Mouse (Mus musculus): ENCODE results near the gene Npl. TPM values are rescaled to one million over a fixed set of nuclear protein-coding genes. Genes with fewer than 3 reads are reported as not detected.
A peak's percentile ranks its signal among the peaks of the same experiment; 100 is the strongest.

Npl gene
- polyA plus RNA-seq, 1 experiment from 2014 or later: 5.3 TPM

DNA sequence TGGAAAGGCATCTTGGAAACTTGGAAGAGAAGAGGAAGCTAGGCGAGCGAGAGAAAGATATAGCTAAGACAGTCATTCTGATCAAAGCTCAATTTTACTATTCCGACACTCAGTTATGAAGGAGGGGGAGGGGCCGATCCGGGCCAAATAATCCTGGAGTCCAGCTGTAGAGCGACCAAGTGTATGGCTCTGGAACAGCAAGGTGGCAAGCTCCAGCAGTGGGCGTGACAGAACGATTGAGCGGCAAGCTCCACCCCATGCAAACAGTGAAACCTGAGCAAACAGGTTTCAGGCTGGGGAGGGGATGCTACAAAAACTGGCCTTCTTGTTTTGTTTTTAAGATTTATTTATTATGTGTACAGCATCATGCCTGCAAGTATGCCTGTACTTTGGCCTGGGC is 49.8 kb downstream of the Npl start:
- TF ChIP-seq CTCF (IDR thresholded peaks at IDR 0.05; ENCODE audit: low read depth) (no peak), EP300 (optimal IDR thresholded peaks at IDR 0.05) (no peak)
- ATAC-seq (ENCODE audit: low FRiP score, low TSS enrichment) (0 out of 2 replicates have a peak, but pooled peaks have one; percentile 62), DNase-seq (ENCODE audit: low spot score) (peak; percentile 48)
- H3K4me2 ChIP-seq (replicated peaks; ENCODE audit: low read depth): no peak overlapping the region
- H3K27me3 ChIP-seq (ENCODE audit: control insufficient read depth, insufficient read depth, low read length): no peaks in the 10 kb centered on the region
- no peak overlapping the region for H3K9ac ChIP-seq (ENCODE audit: low read length)
- H3K4me1 ChIP-seq (replicated peaks; ENCODE audit: control insufficient read depth, insufficient read depth): no peaks in the 10 kb centered on the region
- WGBS: 68% methylated on average over 9 of the region's 9 CpGs
- H3K36me3 ChIP-seq (ENCODE audit: control insufficient read depth, insufficient read depth, low read length): no peaks in the 10 kb centered on the region
- no peak overlapping the region for H3K4me3 ChIP-seq (ENCODE audit: low read depth, low read length)
- no peaks in the 10 kb centered on the region for H3K9me3 ChIP-seq (ENCODE audit: control insufficient read depth, low read length)
- H3K27ac ChIP-seq (replicated peaks): no peak overlapping the region

DNA sequence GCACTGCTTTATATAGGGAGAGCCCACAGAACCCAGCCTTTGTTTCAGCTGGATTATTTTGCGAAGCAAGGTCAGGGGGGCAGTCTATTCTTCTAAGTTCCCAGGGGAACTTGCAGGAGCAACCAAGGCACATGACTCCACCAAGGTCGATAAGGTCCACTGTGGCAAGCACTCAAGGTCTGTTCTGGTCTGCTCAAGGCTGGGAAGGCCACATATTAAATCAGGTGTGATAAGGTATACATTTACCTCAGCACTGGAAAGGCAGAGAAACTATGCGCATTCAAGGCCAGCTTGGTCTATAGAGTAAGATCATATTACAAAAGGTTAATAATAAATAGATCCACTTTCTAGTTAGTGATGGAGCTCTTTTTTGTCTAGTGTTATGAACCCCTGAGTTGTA is 53.8 kb downstream of the Npl start:
- Histone ChIP-seq H3K4me2 (replicated peaks; ENCODE audit: low read depth) (no peak overlapping the region), H3K27ac (replicated peaks) (no peak overlapping the region), H3K9ac (ENCODE audit: low read length) (no peak overlapping the region), H3K36me3 (ENCODE audit: control insufficient read depth, insufficient read depth, low read length) (no peaks in the 10 kb centered on the region), H3K27me3 (ENCODE audit: control insufficient read depth, insufficient read depth, low read length) (no peaks in the 10 kb centered on the region), H3K4me1 (replicated peaks; ENCODE audit: control insufficient read depth, insufficient read depth) (no peaks in the 10 kb centered on the region), H3K4me3 (ENCODE audit: low read depth, low read length) (no peak overlapping the region), H3K9me3 (ENCODE audit: control insufficient read depth, low read length) (no peaks in the 10 kb centered on the region)
- 67% methylated on average over 3 of the region's 3 CpGs for WGBS
- ATAC-seq (ENCODE audit: low FRiP score, low TSS enrichment): no peak
- no peak for TF ChIP-seq CTCF (IDR thresholded peaks at IDR 0.05; ENCODE audit: low read depth)
- no peak for TF ChIP-seq EP300 (optimal IDR thresholded peaks at IDR 0.05)
- no peak for DNase-seq (ENCODE audit: low spot score)

DNA sequence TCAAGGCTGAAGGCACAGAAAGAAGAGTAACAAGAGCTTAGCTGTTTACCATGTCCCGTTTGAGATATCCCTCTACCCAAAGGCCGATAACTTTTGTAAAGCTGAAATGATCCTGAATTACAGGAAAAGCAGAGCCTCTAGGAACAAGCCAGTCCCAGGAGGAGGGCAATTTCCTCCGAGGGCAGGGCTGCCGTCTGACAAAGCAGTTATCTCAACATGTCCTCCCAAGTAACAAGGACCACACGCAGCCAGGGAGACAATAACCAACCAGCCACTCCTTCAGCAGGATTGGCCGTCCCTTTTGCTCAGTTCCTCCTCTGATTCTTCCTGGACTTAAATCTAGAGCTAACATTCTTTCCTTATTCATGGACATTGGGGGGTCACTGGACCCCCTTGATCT is 55.9 kb downstream of the Npl start:
- Histone ChIP-seq H3K4me1 (replicated peaks; ENCODE audit: control insufficient read depth, insufficient read depth) (no peaks in the 10 kb centered on the region), H3K4me2 (replicated peaks; ENCODE audit: low read depth) (no peak overlapping the region), H3K27me3 (ENCODE audit: control insufficient read depth, insufficient read depth, low read length) (no peaks in the 10 kb centered on the region), H3K27ac (replicated peaks) (no peak overlapping the region), H3K9ac (ENCODE audit: low read length) (no peak overlapping the region; the same call in 1 of the 2 replicates), H3K36me3 (ENCODE audit: control insufficient read depth, insufficient read depth, low read length) (no peaks in the 10 kb centered on the region), H3K9me3 (ENCODE audit: control insufficient read depth, low read length) (no peaks in the 10 kb centered on the region), H3K4me3 (ENCODE audit: low read depth, low read length) (no peak overlapping the region)
- no peak for TF ChIP-seq CTCF (IDR thresholded peaks at IDR 0.05; ENCODE audit: low read depth)
- TF ChIP-seq EP300 (optimal IDR thresholded peaks at IDR 0.05): no peak
- 38% methylated on average over 6 of the region's 6 CpGs for WGBS
- no peak for ATAC-seq (ENCODE audit: low FRiP score, low TSS enrichment)
- no peak for DNase-seq (ENCODE audit: low spot score)

DNA sequence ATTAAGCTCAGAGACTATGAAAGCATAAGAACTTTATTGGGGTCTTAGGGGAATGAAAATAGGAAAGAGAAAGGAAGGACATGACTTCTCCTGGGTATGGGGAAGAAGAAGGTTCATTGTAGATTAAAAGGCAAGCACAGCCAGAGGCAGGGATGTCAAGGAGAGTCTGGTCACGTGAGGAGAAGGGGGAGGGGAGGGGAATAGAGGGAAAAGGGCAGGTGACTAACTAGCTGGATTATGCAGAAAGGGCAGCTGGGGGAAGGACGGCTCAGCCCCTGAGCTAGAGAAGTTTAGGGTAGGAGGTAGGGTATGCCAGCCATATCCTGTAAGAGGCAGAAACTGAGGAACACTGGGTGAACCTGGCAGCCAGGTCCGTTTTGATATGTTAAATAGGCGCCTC is 56.5 kb downstream of the Npl start:
- 28% methylated on average over 4 of the region's 4 CpGs for WGBS
- DNase-seq (ENCODE audit: low spot score) (peak; percentile 44), ATAC-seq (ENCODE audit: low FRiP score, low TSS enrichment) (no peak)
- Histone ChIP-seq H3K4me1 (replicated peaks; ENCODE audit: control insufficient read depth, insufficient read depth) (no peaks in the 10 kb centered on the region), H3K9ac (ENCODE audit: low read length) (no peak overlapping the region), H3K27ac (replicated peaks) (no peak overlapping the region), H3K4me2 (replicated peaks; ENCODE audit: low read depth) (no peak overlapping the region), H3K36me3 (ENCODE audit: control insufficient read depth, insufficient read depth, low read length) (no peaks in the 10 kb centered on the region), H3K9me3 (ENCODE audit: control insufficient read depth, low read length) (no peaks in the 10 kb centered on the region), H3K27me3 (ENCODE audit: control insufficient read depth, insufficient read depth, low read length) (no peaks in the 10 kb centered on the region), H3K4me3 (ENCODE audit: low read depth, low read length) (no peak overlapping the region)
- TF ChIP-seq EP300 (optimal IDR thresholded peaks at IDR 0.05): no peak
- no peak for TF ChIP-seq CTCF (IDR thresholded peaks at IDR 0.05; ENCODE audit: low read depth)

DNA sequence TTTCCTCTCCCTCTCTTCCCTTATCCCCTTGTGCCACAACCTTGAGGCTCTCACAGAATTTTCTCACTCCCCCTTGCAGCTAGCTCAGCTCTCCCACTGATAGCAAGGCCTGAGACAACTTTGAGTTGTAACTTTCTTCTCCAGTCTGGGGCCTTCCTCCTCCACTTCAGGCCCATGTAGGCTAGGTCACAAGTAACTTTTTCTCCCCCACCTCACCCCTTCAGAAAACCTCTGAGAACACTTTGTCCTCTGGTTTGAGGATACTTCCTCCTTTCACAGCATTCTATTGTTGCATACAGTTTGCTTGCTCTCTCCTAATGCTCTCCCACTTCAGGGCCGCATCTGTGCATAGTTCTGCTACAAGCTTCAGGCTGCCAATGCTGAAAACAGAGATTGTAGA is 58.0 kb downstream of the Npl start:
- H3K4me3 ChIP-seq (ENCODE audit: low read depth, low read length): no peak overlapping the region
- DNase-seq (ENCODE audit: low spot score) (no peak), ATAC-seq (ENCODE audit: low FRiP score, low TSS enrichment) (no peak)
- WGBS: 70% methylated on average over 1 of the region's 1 CpGs
- no peaks in the 10 kb centered on the region for H3K36me3 ChIP-seq (ENCODE audit: control insufficient read depth, insufficient read depth, low read length)
- H3K4me1 ChIP-seq (replicated peaks; ENCODE audit: control insufficient read depth, insufficient read depth): no peaks in the 10 kb centered on the region
- TF ChIP-seq EP300 (optimal IDR thresholded peaks at IDR 0.05) (no peak), CTCF (IDR thresholded peaks at IDR 0.05; ENCODE audit: low read depth) (no peak)
- H3K9me3 ChIP-seq (ENCODE audit: control insufficient read depth, low read length): no peaks in the 10 kb centered on the region
- no peak overlapping the region for H3K4me2 ChIP-seq (replicated peaks; ENCODE audit: low read depth)
- H3K27me3 ChIP-seq (ENCODE audit: control insufficient read depth, insufficient read depth, low read length): no peaks in the 10 kb centered on the region
- no peak overlapping the region for H3K9ac ChIP-seq (ENCODE audit: low read length)
- H3K27ac ChIP-seq (replicated peaks): no peak overlapping the region

DNA sequence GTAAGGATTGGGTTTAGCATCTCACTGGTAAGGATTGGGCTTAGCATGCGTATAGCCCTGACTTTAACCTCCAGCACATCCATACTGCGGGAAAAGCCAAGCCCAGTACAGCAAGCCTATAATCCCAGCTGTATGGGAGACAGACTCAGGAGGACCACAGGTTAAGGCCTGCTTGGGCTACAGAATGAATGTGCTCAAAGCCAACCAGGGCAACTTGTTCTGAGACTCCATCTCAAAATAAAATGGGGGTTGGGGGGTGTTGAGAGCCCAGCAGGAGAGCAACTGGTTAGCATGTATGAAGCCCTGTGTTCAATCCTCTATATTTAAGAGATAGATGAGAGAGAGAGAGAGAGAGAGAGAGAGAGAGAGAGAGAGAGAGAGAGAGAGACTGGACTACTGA is 58.5 kb downstream of the Npl start:
- Histone ChIP-seq H3K4me3 (ENCODE audit: low read depth, low read length) (no peak overlapping the region), H3K4me1 (replicated peaks; ENCODE audit: control insufficient read depth, insufficient read depth) (no peaks in the 10 kb centered on the region), H3K27ac (replicated peaks) (no peak overlapping the region), H3K9ac (ENCODE audit: low read length) (no peak overlapping the region), H3K4me2 (replicated peaks; ENCODE audit: low read depth) (no peak overlapping the region), H3K27me3 (ENCODE audit: control insufficient read depth, insufficient read depth, low read length) (no peaks in the 10 kb centered on the region), H3K9me3 (ENCODE audit: control insufficient read depth, low read length) (no peaks in the 10 kb centered on the region), H3K36me3 (ENCODE audit: control insufficient read depth, insufficient read depth, low read length) (no peaks in the 10 kb centered on the region)
- TF ChIP-seq CTCF (IDR thresholded peaks at IDR 0.05; ENCODE audit: low read depth) (no peak), EP300 (optimal IDR thresholded peaks at IDR 0.05) (no peak)
- DNase-seq (ENCODE audit: low spot score): no peak
- 82% methylated on average over 2 of the region's 2 CpGs for WGBS
- no peak for ATAC-seq (ENCODE audit: low FRiP score, low TSS enrichment)
